Mouse (Mus musculus) hindbrain, embryonic 16.5 days (tissue): ENCODE measurements at regions not wholly inside any gene's neighbourhood (a gene's known extent, or its start where the extent isn't known, plus 50 kb on each side); places are given as distances from the start of the nearest gene placed in this dataset.

ENCODE experiments used
- ATAC-seq: fragments of 200-750 bp; cut with Nextera tagmentation; 2 replicates; pipeline ENCODE4 v1.8.0; 2017; ENCODE audit warnings: moderate TSS enrichment, moderate library complexity
- H3K27ac ChIP-seq: fragments of 300-500 bp; sonication (generic); 2 replicates; pipeline ENCODE4 v1.5.1; 2014; ENCODE audit warnings: low read depth, mild to moderate bottlenecking, control low read depth, low read length, moderate library complexity
- H3K27me3 ChIP-seq: fragments of 300-500 bp; sonication (generic); replicated peaks from 2 replicates; pipeline ENCODE4 v1.6.1; 2014; ENCODE audit warnings: low read length; ENCODE audit not compliant: control insufficient read depth, insufficient read depth
- H3K36me3 ChIP-seq: fragments of 300-500 bp; sonication (generic); 2 replicates; pipeline ENCODE4 v1.6.1; 2014; ENCODE audit warnings: mild to moderate bottlenecking, low read length, moderate library complexity, mixed read lengths; ENCODE audit not compliant: control insufficient read depth, insufficient read depth
- H3K4me1 ChIP-seq: fragments of 300-500 bp; sonication (generic); 2 replicates; pipeline ENCODE4 v1.6.1; 2014; ENCODE audit warnings: low read depth, low read length; ENCODE audit not compliant: control insufficient read depth, insufficient read depth
- H3K4me2 ChIP-seq: fragments of 300-500 bp; sonication (generic); 2 replicates; pipeline ENCODE4 v1.6.1; 2014; ENCODE audit warnings: mild to moderate bottlenecking, low read length, control low read depth, moderate library complexity
- H3K4me3 ChIP-seq: fragments of 300-500 bp; sonication (generic); 2 replicates; pipeline ENCODE4 v1.5.1; 2014; ENCODE audit warnings: mild to moderate bottlenecking, low read length, control low read depth, moderate library complexity
- H3K9ac ChIP-seq: fragments of 300-500 bp; sonication (generic); 2 replicates; pipeline ENCODE4 v1.6.1; 2014; ENCODE audit warnings: low read depth, mild to moderate bottlenecking, control low read depth, low read length, moderate library complexity
- H3K9me3 ChIP-seq: fragments of 300-500 bp; sonication (generic); 2 replicates; pipeline ENCODE4 v1.6.1; 2014; ENCODE audit warnings: mild to moderate bottlenecking, low read length, moderate library complexity; ENCODE audit not compliant: control insufficient read depth
- WGBS: fragments of 180-500 bp; shearing (Covaris S2); extraction: QIAGEN DNeasy Blood & Tissue Kit; methylation state at CpG from one replicate; pipeline ENCODE4 v1.1.7; 2014; 5-methylcytosine and 5-hydroxymethylcytosine counted together

GRCm38 (mm10) chr2:133614672-133615071 lies 62.7 kb downstream of the Bmp2 start:
- Histone ChIP-seq H3K36me3 (no peaks in the 10 kb centered on the region), H3K27ac (no peak overlapping the region), H3K9me3 (no peaks in the 10 kb centered on the region), H3K4me3 (no peak overlapping the region), H3K4me1 (no peaks in the 10 kb centered on the region), H3K4me2 (no peak overlapping the region), H3K27me3 (no peaks in the 10 kb centered on the region), H3K9ac (no peak overlapping the region)
- WGBS, result 23% methylated on average over 4 of the region's 4 CpGs
- no peak for ATAC-seq

- no peaks in the 10 kb centered on the region for H3K4me1 ChIP-seq
- WGBS, result 88% methylated on average over 3 of the region's 3 CpGs
- H3K9ac ChIP-seq, result no peak overlapping the region
- H3K36me3 ChIP-seq, result no peaks in the 10 kb centered on the region
- ATAC-seq, result no peak
- H3K4me2 ChIP-seq, result no peak overlapping the region
- H3K27me3 ChIP-seq, result no peaks in the 10 kb centered on the region
- no peak overlapping the region for H3K27ac ChIP-seq
- no peak overlapping the region for H3K4me3 ChIP-seq
- H3K9me3 ChIP-seq, result no peaks in the 10 kb centered on the region
Measured at GRCm38 (mm10) chr2:133615299-133615698, 63.3 kb downstream of the Bmp2 start.

- H3K4me3 ChIP-seq, result no peak overlapping the region
- no peak overlapping the region for H3K27ac ChIP-seq
- 94% methylated on average over 3 of the region's 3 CpGs for WGBS
- H3K9ac ChIP-seq, result no peak overlapping the region
- no peaks in the 10 kb centered on the region for H3K36me3 ChIP-seq
- no peaks in the 10 kb centered on the region for H3K27me3 ChIP-seq
- H3K9me3 ChIP-seq, result no peaks in the 10 kb centered on the region
- no peak overlapping the region for H3K4me2 ChIP-seq
- H3K4me1 ChIP-seq, result no peaks in the 10 kb centered on the region
- no peak for ATAC-seq
Measured at GRCm38 (mm10) chr2:133617317-133617835, 65.4 kb downstream of the Bmp2 start.

GRCm38 (mm10) chr2:133622523-133622922 lies 70.6 kb downstream of the Bmp2 start:
- Histone ChIP-seq H3K27me3 (no peaks in the 10 kb centered on the region), H3K9ac (no peak overlapping the region), H3K4me2 (no peak overlapping the region), H3K9me3 (no peaks in the 10 kb centered on the region), H3K4me3 (no peak overlapping the region), H3K27ac (no peak overlapping the region), H3K4me1 (no peaks in the 10 kb centered on the region), H3K36me3 (no peaks in the 10 kb centered on the region)
- WGBS, result 23% methylated on average over 2 of the region's 2 CpGs
- no peak for ATAC-seq

GRCm38 (mm10) chr2:133625542-133625941 lies 73.6 kb downstream of the Bmp2 start:
- Histone ChIP-seq H3K9me3 (no peaks in the 10 kb centered on the region), H3K27ac (no peak overlapping the region), H3K4me1 (no peaks in the 10 kb centered on the region), H3K4me2 (no peak overlapping the region), H3K36me3 (no peaks in the 10 kb centered on the region), H3K4me3 (no peak overlapping the region), H3K9ac (no peak overlapping the region), H3K27me3 (no peaks in the 10 kb centered on the region)
- ATAC-seq, result no peak
- 65% methylated on average over 2 of the region's 2 CpGs for WGBS

- H3K9ac ChIP-seq, result no peak overlapping the region
- H3K9me3 ChIP-seq, result no peaks in the 10 kb centered on the region
- H3K27ac ChIP-seq, result no peak overlapping the region
- H3K4me1 ChIP-seq, result no peaks in the 10 kb centered on the region
- no peak overlapping the region for H3K4me2 ChIP-seq
- no peak overlapping the region for H3K4me3 ChIP-seq
- no peaks in the 10 kb centered on the region for H3K27me3 ChIP-seq
- H3K36me3 ChIP-seq, result no peaks in the 10 kb centered on the region
- no peak for ATAC-seq
- WGBS, result 84% methylated on average over 6 of the region's 6 CpGs
Measured at GRCm38 (mm10) chr2:133628874-133629273, 76.9 kb downstream of the Bmp2 start.

GRCm38 (mm10) chr2:133635434-133635833 lies 83.5 kb downstream of the Bmp2 start:
- no peaks in the 10 kb centered on the region for H3K4me1 ChIP-seq
- H3K36me3 ChIP-seq, result no peaks in the 10 kb centered on the region
- 15% methylated on average over 1 of the region's 1 CpGs for WGBS
- no peaks in the 10 kb centered on the region for H3K9me3 ChIP-seq
- no peak overlapping the region for H3K4me3 ChIP-seq
- H3K9ac ChIP-seq, result no peak overlapping the region
- H3K27ac ChIP-seq, result no peak overlapping the region
- ATAC-seq, result no peak
- H3K27me3 ChIP-seq, result no peaks in the 10 kb centered on the region
- H3K4me2 ChIP-seq, result no peak overlapping the region

- ATAC-seq, result no peak
Measured at GRCm38 (mm10) chr2:133649874-133650481, 98.0 kb downstream of the Bmp2 start.

GRCm38 (mm10) chr2:133666331-133667054 lies 114.5 kb downstream of the Bmp2 start:
- H3K4me1 ChIP-seq, result no peaks in the 10 kb centered on the region
- no peak overlapping the region for H3K4me3 ChIP-seq
- no peaks in the 10 kb centered on the region for H3K27me3 ChIP-seq
- H3K9me3 ChIP-seq, result no peaks in the 10 kb centered on the region
- WGBS, result 66% methylated on average over 9 of the region's 9 CpGs
- ATAC-seq, result no peak
- no peak overlapping the region for H3K27ac ChIP-seq
- no peak overlapping the region for H3K9ac ChIP-seq
- no peaks in the 10 kb centered on the region for H3K36me3 ChIP-seq
- H3K4me2 ChIP-seq, result no peak overlapping the region

More at GRCm38 (mm10) chr2:133649874-133650481, 98.0 kb downstream of the Bmp2 start:
- Histone ChIP-seq H3K27ac (no peak overlapping the region), H3K9me3 (no peaks in the 10 kb centered on the region), H3K4me2 (no peak overlapping the region), H3K36me3 (no peaks in the 10 kb centered on the region), H3K27me3 (no peaks in the 10 kb centered on the region), H3K9ac (no peak overlapping the region), H3K4me1 (no peaks in the 10 kb centered on the region), H3K4me3 (no peak overlapping the region)
- WGBS, result 84% methylated on average over 6 of the region's 6 CpGs
